Mouse (Mus musculus) heart, embryonic 10.5 days (tissue): ENCODE measurements at regions not wholly inside any gene's neighbourhood (a gene's known extent, or its start where the extent isn't known, plus 50 kb on each side); places are given as distances from the start of the nearest gene placed in this dataset.
"Not testable (repeated sequence)": the region's sequence is repeated elsewhere in the genome, so short reads cannot be mapped to it uniquely, and the experiment has no call there.

Experiments
- DNase-seq: peaks from one replicate; pipeline ENCODE4 v3.0.0-alpha.2; 2017; ENCODE audit warnings: low spot score
- H3K27ac ChIP-seq: fragments of 300-500 bp; sonication (generic); 2 replicates; pipeline ENCODE4 v1.5.1; 2016; ENCODE audit warnings: mild to moderate bottlenecking
- H3K27me3 ChIP-seq: fragments of 300-500 bp; sonication (generic); 2 replicates; pipeline ENCODE4 v1.6.1; 2016; ENCODE audit warnings: mild to moderate bottlenecking; ENCODE audit not compliant: poor library complexity, insufficient read depth, severe bottlenecking
- H3K36me3 ChIP-seq: fragments of 300-500 bp; sonication (generic); 2 replicates; pipeline ENCODE4 v1.6.1; 2016; ENCODE audit warnings: mild to moderate bottlenecking, moderate library complexity
- H3K4me1 ChIP-seq: fragments of 300-500 bp; sonication (generic); 2 replicates; pipeline ENCODE4 v1.6.1; 2016; ENCODE audit warnings: mild to moderate bottlenecking
- H3K4me3 ChIP-seq: fragments of 300-500 bp; sonication (generic); 2 replicates; pipeline ENCODE4 v1.5.1; 2016; ENCODE audit warnings: mild to moderate bottlenecking, moderate library complexity
- H3K9me3 ChIP-seq: fragments of 300-500 bp; sonication (generic); 2 replicates; pipeline ENCODE4 v1.6.1; 2016; ENCODE audit warnings: mild to moderate bottlenecking, moderate library complexity
- whole genome bisulfite sequencing: fragments of 180-500 bp; shearing (Covaris S2); methylation state at CpG from one replicate; pipeline ENCODE4 v1.1.7; 2016; 5-methylcytosine and 5-hydroxymethylcytosine counted together

DNA sequence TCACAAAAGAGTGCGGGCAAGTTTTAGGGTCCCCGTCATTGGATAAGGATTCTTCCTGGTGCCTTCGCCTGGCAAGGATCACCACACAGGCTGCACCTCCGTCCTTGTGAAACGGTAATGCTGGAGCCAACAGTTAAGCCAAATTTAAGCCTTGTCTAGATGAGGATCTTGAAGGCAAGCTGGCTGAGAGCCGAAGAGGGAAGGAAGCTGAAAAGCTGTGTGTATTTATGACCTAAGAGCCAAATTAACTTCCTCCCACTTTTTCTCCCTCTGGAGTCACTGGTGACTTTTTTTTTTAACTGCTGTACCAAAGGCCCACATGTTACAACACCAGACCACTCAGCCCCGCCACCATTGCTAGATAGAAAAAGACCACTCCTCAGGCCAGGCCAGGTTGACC is 249.1 kb upstream of the Jarid2 start:
- 84% methylated on average over 7 of the region's 7 CpGs for WGBS
- no peak overlapping the region for H3K4me3 ChIP-seq
- H3K27ac ChIP-seq: no peak overlapping the region
- no peaks in the 10 kb centered on the region for H3K9me3 ChIP-seq
- no peak for DNase-seq
- H3K36me3 ChIP-seq: no peaks in the 10 kb centered on the region
- peaks cover 14% of the 10 kb centered on the region for H3K4me1 ChIP-seq
- peaks cover 4% of the 10 kb centered on the region; the same call in 1 of the 2 replicates for H3K27me3 ChIP-seq

DNA sequence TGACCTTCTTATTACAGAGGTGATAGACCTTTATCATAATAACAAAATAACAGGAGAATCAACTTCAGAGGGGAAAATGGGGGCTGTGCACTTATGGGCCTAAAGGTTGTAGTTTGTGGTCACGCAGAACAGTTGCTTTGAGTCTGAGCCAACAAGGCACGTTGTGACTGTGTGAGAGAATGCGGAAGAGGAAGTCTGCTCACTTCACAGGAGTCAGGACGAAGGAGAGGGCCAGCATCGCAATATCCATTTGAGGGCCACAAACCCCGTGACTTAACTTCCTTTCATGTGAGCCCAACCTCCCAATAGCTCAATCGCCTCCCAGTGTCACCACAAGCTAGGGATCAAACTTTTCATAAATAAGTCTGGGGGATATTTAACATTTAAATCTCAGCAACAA is 246.6 kb upstream of the Jarid2 start:
- Histone ChIP-seq H3K27me3 (peaks cover 4% of the 10 kb centered on the region; the same call in 1 of the 2 replicates), H3K36me3 (no peaks in the 10 kb centered on the region), H3K4me3 (no peak overlapping the region), H3K9me3 (no peaks in the 10 kb centered on the region), H3K27ac (no peak overlapping the region), H3K4me1 (peaks cover 3% of the 10 kb centered on the region; the same call in 1 of the 2 replicates)
- 75% methylated on average over 7 of the region's 7 CpGs for WGBS
- DNase-seq: no peak

DNA sequence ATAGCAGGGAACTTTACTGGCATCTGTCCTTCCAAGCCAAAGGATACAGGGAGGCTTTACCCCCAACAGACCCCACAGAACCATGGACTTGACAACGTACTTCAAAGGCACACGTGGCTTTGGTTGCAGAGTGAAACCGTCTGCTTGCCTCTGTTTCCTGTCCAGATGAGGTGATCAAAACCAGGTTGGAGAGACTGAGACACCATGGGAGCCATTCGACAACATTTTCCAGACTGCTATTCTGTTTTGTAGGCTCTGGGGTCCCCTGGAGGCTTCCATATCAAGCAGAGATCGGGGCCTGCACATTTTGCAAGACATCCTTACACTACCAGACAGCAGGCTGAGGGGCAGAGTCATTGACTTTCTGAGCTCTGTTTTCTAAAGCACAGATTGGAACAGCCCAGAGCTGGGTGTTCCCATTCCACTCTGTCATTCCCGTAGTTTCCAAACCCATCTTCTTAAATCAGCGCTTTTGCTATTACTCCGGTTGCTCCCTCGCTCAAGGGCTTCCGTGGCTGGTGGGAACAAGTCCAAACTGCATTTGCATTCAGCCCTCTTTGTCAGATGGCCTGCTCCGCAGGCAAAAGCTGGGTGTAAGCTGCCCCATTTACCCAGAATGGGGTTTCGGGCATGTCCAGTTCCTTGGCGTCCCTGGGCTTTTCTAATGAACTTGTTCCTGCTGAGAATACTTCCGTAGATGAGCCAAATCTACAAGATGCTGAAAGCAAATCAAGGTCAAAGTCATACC is 244.5 kb upstream of the Jarid2 start:
- H3K4me1 ChIP-seq: peaks cover 3% of the 10 kb centered on the region; the same call in 1 of the 2 replicates
- H3K9me3 ChIP-seq: no peaks in the 10 kb centered on the region
- 70% methylated on average over 14 of the region's 14 CpGs for WGBS
- H3K36me3 ChIP-seq: no peaks in the 10 kb centered on the region
- no peak for DNase-seq
- H3K27me3 ChIP-seq: peaks cover 4% of the 10 kb centered on the region; the same call in 1 of the 2 replicates
- no peak overlapping the region for H3K4me3 ChIP-seq
- H3K27ac ChIP-seq: no peak overlapping the region

DNA sequence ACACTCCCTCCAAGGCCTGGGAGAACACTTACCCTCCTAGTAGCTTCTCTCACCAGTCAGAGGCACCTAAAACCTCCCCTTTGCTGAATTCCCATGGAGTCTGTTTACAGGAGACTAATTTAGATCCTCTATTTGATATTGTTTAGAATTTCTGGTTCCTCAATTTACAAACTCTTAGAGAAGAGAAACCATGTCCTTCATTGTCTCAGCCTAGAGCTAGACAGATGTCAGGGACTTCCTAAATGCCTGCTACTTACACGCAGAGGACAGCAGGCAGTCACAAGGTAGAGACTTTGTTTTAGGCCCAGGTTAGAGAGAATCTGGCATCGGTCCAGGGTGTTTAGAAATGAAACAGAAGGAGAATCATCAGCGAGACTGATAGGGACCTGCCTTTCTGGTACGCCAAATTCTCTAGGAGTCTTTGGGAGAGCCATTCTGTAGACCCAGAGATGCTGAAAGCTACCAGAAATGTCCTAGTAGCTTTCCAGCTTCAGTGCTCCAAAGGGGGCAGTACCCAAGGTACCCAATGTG is 238.3 kb upstream of the Jarid2 start:
- H3K4me1 ChIP-seq: peaks cover 16% of the 10 kb centered on the region
- H3K27ac ChIP-seq: no peak overlapping the region
- H3K36me3 ChIP-seq: no peaks in the 10 kb centered on the region
- H3K27me3 ChIP-seq: no peaks in the 10 kb centered on the region
- no peak overlapping the region for H3K4me3 ChIP-seq
- no peaks in the 10 kb centered on the region for H3K9me3 ChIP-seq
- no peak for DNase-seq
- WGBS: 57% methylated on average over 4 of the region's 4 CpGs

DNA sequence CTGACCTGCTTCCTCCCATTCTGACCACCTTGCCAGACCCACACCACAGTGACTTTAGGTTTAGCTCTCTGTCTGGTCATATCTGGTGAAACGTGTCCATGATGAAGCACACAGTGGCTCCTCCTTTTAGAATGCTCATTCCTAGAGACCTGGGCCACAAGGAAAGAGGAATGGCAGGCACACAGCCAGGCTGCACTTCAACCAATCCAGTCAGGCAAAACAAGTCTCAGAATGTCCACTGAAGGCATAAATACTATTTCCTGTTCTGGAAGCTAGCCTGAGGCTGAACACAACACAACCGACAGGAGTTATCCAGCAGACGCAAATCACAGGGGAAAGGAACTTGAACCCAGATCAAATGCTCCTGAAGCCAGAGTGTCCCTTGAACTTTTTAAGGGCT is 235.4 kb upstream of the Jarid2 start:
- no peak for DNase-seq
- H3K4me3 ChIP-seq: no peak overlapping the region
- no peaks in the 10 kb centered on the region for H3K36me3 ChIP-seq
- no peaks in the 10 kb centered on the region for H3K27me3 ChIP-seq
- peaks cover 18% of the 10 kb centered on the region for H3K4me1 ChIP-seq
- 0 out of 2 replicates have a peak overlapping the region, but pooled peaks have one; percentile 24 for H3K27ac ChIP-seq
- 62% methylated on average over 3 of the region's 3 CpGs for WGBS
- H3K9me3 ChIP-seq: no peaks in the 10 kb centered on the region

DNA sequence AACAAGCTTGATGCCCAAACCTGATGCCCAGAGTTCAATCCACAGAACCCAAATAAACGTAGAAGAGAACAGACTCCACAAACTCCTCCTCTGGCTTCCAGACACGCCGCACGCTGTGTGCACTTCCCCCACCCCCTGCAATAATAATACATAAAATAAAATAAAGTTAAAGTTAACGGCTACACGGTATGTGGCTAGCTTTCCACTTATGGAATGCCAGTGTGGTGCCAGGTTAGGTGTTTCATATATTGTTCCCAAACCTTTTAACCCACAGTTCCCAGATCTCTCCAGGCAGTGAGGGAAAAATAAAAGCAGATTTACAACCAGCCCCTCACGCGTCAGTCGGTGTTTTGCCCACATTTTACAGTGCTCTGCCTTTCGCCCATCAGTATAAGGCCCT is 233.8 kb upstream of the Jarid2 start:
- Histone ChIP-seq H3K4me1 (peaks cover 18% of the 10 kb centered on the region), H3K9me3 (no peaks in the 10 kb centered on the region), H3K27ac (no peak overlapping the region), H3K36me3 (no peaks in the 10 kb centered on the region), H3K27me3 (no peaks in the 10 kb centered on the region), H3K4me3 (no peak overlapping the region)
- WGBS: 85% methylated on average over 10 of the region's 10 CpGs
- DNase-seq: no peak

DNA sequence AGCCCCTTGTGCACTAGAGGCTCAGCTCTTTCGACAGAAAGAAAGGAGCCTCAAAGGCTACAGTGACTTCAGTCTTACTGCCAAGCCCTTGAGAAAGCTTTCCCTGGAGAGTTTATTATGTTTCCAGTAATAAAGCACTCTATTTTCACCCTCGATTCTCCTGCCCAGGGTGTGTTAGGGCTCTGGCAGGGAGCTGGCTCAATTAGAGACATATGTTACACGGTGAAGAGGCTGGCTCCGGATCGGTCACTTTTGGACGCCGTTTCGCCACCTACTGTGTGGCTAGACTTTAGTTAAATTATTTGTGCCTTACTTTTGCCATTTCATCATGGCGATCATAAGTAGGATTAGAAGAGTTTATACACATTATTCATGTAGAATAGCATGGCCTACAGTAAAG is 232.7 kb upstream of the Jarid2 start:
- Histone ChIP-seq H3K4me1 (peaks cover 20% of the 10 kb centered on the region), H3K36me3 (no peaks in the 10 kb centered on the region), H3K27me3 (no peaks in the 10 kb centered on the region), H3K4me3 (no peak overlapping the region), H3K9me3 (no peaks in the 10 kb centered on the region), H3K27ac (no peak overlapping the region)
- no peak for DNase-seq
- 80% methylated on average over 9 of the region's 9 CpGs for WGBS

DNA sequence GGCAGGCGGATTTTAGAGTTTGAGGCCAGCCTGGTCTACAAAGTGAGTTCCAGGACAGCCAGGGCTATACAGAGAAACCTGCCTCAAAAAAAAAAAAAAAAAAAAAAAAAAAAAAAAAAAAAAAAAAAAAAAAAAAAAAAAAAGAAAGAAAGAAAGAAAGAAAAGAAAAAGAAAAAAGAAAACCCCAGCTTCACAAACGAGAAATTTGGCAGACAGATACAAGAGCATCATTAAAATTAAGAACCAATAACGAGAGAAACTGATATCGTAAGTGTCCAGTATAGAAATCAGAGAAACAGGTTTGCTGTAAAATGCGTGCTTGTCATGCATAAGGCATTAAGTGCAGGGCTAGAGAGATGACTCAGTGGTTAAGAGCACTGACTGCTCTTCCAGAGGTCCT is 228.4 kb upstream of the Jarid2 start:
- H3K36me3 ChIP-seq, H3K27me3 ChIP-seq, H3K27ac ChIP-seq, H3K4me3 ChIP-seq, H3K9me3 ChIP-seq, DNase-seq: not testable (repeated sequence)
- WGBS: 81% methylated on average over 5 of the region's 5 CpGs
- H3K4me1 ChIP-seq: peaks cover 22% of the 10 kb centered on the region

DNA sequence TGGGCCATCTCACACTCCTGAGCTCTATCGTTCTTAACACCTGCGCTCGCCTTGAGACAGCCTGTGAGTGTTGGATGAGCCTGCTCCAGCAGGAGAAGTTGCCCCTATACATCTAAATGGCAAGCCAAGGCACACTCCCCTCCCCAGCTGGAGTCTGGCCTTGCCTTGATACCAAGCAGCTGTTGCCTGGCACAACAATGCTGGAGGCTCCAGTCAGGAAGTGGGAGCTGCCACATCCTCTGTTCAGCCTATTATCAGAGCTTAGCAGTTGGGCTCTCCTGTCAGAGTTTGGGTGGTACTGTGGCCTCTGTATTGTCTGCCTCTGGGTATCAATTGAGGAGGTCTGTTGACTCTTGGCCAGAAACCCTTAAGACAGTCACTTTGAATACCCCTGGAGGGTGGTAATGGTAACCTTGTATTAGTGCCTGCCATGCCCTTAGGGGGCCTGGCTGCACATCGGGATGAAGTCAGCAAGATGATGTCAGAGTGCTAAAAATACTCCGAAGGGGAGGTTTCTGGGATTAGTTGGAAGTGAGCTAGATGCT is 227.4 kb upstream of the Jarid2 start:
- Histone ChIP-seq H3K4me3 (no peak overlapping the region), H3K9me3 (no peaks in the 10 kb centered on the region), H3K27ac (peak overlapping the region; percentile 84), H3K27me3 (no peaks in the 10 kb centered on the region), H3K4me1 (peaks cover 19% of the 10 kb centered on the region), H3K36me3 (no peaks in the 10 kb centered on the region)
- 41% methylated on average over 5 of the region's 5 CpGs for WGBS
- peak; percentile 88 for DNase-seq

DNA sequence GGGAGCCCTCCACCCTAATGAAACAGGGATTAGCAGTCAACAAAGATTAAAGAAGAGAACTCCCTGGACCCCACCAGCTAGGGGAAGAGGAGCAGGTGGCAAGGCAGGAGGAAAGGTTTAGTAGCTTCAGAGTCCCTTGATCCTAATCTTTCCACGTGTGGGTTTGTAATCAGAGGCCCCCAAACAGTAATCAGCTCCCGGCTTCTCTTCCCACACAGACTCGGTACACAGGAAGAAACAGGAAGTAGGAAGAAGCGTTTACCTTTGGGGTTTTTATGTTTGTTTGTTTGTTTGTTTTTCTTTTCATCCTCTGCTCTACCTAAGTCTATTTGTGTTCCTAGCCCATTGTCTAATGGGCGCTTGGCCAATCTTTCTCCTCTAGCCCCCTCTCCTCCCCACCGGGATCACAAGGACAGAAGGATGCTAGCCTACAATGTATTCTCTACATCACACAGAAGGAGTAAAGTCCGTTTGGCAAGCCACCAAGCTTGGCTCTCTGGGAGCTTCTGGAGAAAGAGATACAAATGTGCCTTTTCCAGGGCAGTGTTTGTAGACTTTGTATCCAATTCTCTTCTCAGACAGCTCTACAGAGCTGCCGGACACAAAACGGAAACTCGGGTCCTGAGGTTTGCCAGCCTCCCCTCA is 226.5 kb upstream of the Jarid2 start:
- WGBS: 62% methylated on average over 10 of the region's 10 CpGs
- H3K9me3 ChIP-seq: no peaks in the 10 kb centered on the region
- DNase-seq: no peak
- H3K27ac ChIP-seq: peak overlapping the region; percentile 84
- H3K27me3 ChIP-seq: no peaks in the 10 kb centered on the region
- H3K36me3 ChIP-seq: no peaks in the 10 kb centered on the region
- H3K4me3 ChIP-seq: no peak overlapping the region
- peaks cover 19% of the 10 kb centered on the region for H3K4me1 ChIP-seq

DNA sequence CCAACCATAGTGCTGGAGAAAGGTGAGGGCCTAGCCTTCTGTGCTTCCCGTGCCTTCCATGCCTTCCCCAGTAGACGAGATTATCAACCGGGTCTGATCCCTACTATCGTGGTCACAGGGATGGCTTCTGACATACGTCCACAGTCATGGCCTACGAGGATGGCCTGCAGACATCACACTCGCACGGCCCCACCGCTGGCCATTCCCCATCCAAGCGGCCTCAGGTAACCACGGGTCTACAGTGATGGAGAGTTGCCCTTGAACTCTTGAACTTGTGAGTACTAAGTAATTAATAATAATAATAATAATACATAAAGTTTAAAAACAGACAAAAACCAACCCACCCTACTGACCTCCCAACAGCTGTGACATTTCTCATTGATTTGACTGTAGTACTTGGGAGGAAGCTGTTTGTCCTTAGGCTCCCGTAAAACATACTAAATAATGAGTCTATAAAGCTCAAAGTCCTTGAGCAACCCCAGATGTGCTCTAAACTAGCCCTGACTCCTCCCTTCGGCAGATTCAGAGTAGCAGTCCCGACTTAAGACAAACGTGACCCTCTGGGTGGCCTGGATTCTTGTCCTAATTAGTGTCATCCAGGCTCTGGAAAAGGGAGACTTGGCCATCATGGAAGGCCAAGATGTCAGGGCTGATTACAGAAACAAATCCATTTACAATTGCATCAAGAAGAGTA is 225.9 kb upstream of the Jarid2 start:
- Histone ChIP-seq H3K4me3 (no peak overlapping the region), H3K9me3 (no peaks in the 10 kb centered on the region), H3K27ac (peak overlapping the region; percentile 84; the same call in 1 of the 2 replicates), H3K27me3 (no peaks in the 10 kb centered on the region), H3K36me3 (no peaks in the 10 kb centered on the region), H3K4me1 (peaks cover 19% of the 10 kb centered on the region)
- no peak for DNase-seq
- WGBS: 81% methylated on average over 15 of the region's 15 CpGs

DNA sequence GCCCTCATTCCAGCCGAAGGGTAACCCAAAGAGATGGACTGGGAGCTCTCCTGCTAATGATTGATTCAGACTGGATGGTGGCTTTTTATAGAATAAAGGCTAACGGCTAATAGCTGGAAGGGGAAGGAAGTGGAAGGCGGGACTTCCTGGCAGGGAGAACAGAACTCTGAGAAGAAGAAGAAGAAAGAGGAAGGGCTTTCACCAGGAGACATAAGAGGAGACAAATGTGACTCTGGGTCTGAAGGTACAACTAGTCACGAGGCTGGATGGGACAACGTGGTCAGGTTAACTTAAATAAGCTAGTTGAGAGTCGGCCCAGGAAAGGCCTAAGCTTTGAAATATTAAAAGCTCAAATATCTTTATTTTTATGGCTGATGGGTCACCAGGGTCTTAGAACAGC is 224.8 kb upstream of the Jarid2 start:
- Histone ChIP-seq H3K36me3 (no peaks in the 10 kb centered on the region), H3K27ac (no peak overlapping the region), H3K27me3 (no peaks in the 10 kb centered on the region), H3K9me3 (no peaks in the 10 kb centered on the region), H3K4me1 (peaks cover 21% of the 10 kb centered on the region), H3K4me3 (no peak overlapping the region)
- no peak for DNase-seq
- WGBS: 79% methylated on average over 6 of the region's 6 CpGs

DNA sequence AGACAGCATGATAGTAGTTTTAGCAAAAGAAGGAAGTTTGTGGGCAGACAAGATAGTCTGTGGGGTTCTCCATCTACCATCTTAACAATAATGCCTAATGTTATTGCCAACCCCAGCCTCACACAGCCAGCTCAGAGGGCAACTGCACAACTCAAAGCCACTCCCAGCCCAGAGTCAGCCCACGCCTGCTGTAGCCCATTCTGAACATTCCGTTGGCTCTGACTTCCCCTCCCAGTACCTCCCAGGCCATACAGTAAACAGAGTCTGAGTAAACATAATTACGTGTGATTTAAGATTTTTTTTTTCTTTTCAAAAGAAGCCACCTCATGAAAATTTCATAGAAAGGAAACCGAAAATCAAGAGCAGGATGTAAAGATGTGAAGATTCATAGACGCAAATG is 222.3 kb upstream of the Jarid2 start:
- H3K4me3 ChIP-seq: no peak overlapping the region
- peaks cover 24% of the 10 kb centered on the region for H3K4me1 ChIP-seq
- no peak overlapping the region for H3K27ac ChIP-seq
- H3K27me3 ChIP-seq: no peaks in the 10 kb centered on the region
- WGBS: 54% methylated on average over 5 of the region's 5 CpGs
- DNase-seq: no peak
- no peaks in the 10 kb centered on the region for H3K36me3 ChIP-seq
- H3K9me3 ChIP-seq: no peaks in the 10 kb centered on the region
